Comparison of ENCODE assay signal across 19 mouse cellular contexts in the genomic region with DNA sequence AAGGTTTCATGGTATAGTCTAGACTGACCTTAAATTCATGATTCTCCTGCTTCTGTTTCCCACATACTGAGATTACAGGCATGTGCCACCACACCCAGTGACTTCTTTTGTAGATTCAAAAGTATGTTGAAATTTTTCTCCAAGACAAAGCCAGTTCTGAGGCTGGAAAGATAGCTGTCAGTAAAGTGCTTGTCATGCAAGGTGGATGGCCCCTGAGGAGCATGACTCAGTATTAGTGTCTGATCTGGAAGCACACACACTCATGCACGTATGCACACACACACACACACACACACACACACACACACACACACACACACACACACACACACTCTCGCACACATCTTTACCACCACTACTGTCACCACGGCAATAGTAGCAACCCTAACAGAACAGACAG.
"Had no signal": no experiment of that assay in that cellular context is flagged by ENCODE, and none has a peak within 500 bp of the region (broad histone marks: within the 10 kb centered on the region; RNA-seq: fewer than 3 reads in every experiment).

No protein-coding gene starts in this region.

- H3K4me1 ChIP-seq: limb, embryonic 10.5 days; limb, embryonic 13.5 days; stomach, embryonic 15.5 days had no signal

- H3K4me2 ChIP-seq: limb, embryonic 13.5 days; lung, embryonic 14.5 days; midbrain, embryonic 13.5 days; neural tube, embryonic 13.5 days; stomach, embryonic 15.5 days had no signal

- H3K27ac ChIP-seq: layer of hippocampus, adult 2 months; limb, embryonic 10.5 days; limb, embryonic 13.5 days; macrophage; midbrain, embryonic 13.5 days; neural tube, embryonic 13.5 days; stomach, embryonic 15.5 days had no signal

- H3K36me3 ChIP-seq: limb, embryonic 10.5 days; limb, embryonic 13.5 days; midbrain, embryonic 13.5 days; neural tube, embryonic 13.5 days; stomach, embryonic 15.5 days had no signal

- H3K9me3 ChIP-seq: limb, embryonic 10.5 days; limb, embryonic 13.5 days; midbrain, embryonic 13.5 days; neural tube, embryonic 13.5 days; stomach, embryonic 15.5 days had no signal

- H3K27me3 ChIP-seq: limb, embryonic 13.5 days; midbrain, embryonic 13.5 days; neural tube, embryonic 13.5 days; stomach, embryonic 15.5 days had no signal

- DNase-seq: kidney, adult 18-20 months; kidney, adult 9 months; kidney, postnatal 14 days; layer of hippocampus, adult 9-11 months; lung, embryonic 14.5 days; retina, postnatal 1 day; right cerebral cortex, postnatal 25 days; spleen, adult 18-20 months; thymus, postnatal 25 days had no signal

- H3K4me3 ChIP-seq: layer of hippocampus, adult 2 months; limb, embryonic 10.5 days; limb, embryonic 13.5 days; midbrain, embryonic 13.5 days; neural tube, embryonic 13.5 days; stomach, embryonic 15.5 days had no signal

- ATAC-seq: inflammation-experienced regulatory T-cells, adult 6 months; intestine, embryonic 16.5 days; lung, postnatal 0 days; midbrain, embryonic 13.5 days had no signal

- H3K9ac ChIP-seq: limb, embryonic 13.5 days; lung, embryonic 14.5 days; midbrain, embryonic 13.5 days; neural tube, embryonic 13.5 days; stomach, embryonic 15.5 days had no signal
